Mouse (Mus musculus) frontal cortex, postnatal 10 days (tissue): Measurements from ENCODE around the gene Nqo1.

Experiments used
- DNase-seq, 2 experiments: peaks; one replicate each; pipeline ENCODE4 v3.0.0; 2022; ENCODE audit warnings: low spot score in 2 of 2, mixed read lengths in 1 of 2

Gene Nqo1

DNA sequence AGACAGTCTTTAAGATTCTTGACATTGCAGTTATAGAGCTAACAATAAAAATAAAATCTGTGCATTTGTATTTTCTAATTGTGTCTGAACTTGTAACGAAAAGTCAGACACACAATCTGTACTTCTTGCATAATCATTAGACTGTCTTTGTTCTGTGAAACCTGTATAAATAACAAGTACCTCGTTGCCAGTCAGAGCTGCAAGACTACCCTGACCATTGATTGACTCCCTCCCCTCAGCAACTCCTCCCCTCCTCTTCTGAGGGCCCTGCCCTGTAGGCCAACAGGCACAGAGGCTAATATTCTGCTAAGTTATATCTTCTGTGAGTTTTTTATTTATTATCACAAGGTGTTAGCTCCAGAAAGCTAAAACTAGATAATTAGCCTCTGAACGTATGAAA, 2.9 kb upstream of the Nqo1 start:
- DNase-seq = no peak

DNA sequence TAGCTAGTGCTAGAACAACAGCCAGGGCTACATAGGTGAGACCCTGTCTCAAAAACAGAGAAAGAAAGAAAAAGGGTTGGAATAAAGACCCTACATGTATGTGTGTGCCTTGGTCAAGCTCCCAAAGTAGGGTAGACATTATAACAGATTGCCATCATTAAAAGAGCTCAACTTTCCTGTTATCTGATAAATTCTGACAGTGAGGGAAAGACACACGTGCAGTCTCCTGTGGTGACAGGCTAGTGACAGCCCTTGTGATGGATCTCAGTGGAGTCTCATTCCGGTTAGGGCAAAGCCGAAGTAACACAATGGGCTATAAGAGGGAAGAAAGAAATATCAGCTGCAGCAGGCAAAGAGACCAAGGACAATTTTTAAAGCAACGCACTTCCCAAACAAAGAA, 1.1 kb upstream of the Nqo1 start:
- DNase-seq = no peak

DNA sequence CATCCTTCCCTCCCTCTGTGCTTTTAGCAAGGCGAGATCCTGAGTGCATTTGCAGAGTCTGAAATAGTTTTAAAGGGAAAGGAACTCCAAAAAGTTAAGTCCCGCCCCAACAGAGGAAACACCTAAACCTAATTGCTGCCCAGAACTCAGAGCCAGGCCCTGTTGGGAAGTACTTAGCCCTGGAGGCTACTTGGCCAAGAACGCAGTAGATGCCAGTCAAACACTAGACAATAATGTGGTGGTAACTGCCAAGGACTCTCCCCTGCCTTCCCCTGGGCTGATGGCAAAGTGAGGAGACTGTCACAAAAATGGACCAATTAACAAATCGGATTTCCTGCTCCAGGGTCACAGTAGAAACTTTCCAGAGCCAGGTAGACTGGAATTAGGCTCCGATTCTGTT, 1.1 kb downstream of the Nqo1 start:
- no peak for DNase-seq

DNA sequence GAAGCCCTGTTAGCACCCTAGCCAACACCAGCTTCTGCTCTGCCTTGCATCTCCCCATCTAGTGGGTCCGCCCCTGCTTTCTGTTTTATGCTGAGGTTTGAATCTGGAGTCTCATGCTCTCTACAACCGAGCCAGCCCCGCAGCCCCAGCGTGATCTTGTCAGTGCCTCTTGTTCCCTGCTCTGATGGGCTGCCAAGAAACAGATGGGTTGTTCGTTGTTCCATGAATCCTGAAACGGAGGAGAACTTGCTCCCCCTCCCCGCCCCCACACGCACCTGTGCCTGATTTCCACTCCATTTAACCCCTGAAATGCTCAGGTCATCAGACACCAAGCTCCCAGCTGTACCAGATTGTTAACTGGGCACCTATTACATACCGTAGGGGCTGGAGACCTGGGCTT, 3.5 kb downstream of the Nqo1 start:
- DNase-seq = peak in 1 of 2 experiments; percentile 15

DNA sequence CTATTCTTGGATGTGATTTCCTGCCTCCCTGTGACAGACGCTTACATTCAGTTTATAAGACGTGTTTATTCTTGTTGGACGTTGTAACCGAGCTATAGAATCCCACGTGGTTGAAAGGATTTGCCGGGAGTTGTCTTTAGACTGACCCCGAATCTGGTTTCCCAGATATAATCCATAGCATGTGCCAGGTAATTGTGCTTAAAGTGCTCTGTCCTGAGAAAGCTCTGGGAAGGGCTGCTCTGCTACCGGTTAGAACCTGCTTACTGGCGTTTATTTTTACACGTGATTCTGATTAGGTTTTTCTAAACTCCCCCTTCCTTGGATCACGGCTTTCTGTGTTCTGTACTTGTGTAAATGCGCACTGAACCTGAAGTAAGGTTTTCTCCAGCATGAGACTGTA, 5.3 kb downstream of the Nqo1 start:
- no peak for DNase-seq

DNA sequence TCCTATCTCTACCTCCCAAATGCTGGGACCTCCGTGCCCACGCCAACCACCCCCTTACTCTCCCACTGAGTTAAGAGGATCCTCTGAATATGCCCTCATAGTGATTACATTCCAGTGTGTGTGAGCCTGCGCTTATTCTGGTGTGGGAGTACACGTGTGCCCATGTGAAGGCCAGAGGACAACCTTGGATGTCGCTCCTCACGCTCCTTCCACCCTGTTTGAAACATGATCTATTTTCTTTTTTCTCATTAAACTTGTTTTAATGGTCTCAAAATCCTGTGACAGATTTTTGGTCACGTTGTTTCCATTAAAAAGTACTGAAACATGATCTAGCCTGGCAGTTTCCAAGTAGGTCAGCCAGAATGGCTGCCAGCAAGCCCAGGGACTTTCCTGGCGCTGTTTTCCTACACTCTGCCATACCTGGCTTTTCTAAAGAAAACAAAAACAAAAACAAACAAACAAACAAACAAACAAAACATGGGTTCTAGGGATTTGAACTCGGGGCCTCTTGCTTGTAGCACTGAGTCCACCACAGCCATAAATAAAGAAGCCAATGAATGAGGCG, 6.8 kb downstream of the Nqo1 start:
- DNase-seq = no peak

DNA sequence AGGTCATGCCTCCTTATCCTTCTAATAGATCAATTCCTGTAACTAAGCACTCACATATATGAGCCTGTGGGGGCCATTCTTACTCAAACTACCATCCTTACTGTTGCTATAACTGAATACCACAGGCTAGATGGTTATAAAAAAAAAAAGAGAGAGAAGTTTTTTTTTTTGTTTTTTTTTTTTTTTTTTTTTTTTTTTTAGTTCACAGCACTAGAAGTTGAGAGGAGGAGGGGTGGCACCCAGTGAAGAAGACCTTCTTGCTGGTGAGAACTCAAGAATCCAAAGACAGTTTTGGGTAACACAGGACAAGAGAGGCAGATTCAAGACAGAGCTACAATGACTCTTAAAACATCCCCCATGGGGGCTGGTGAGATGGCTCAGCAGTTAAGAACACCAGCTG, 7.6 kb downstream of the Nqo1 start:
- DNase-seq = no peak

- DNase-seq = no peak
Observed at GRCm38 (mm10) chr8:107391136-107391516, 11.9 kb downstream of the Nqo1 start.

- DNase-seq = no peak
Observed at GRCm38 (mm10) chr8:107390476-107391135, 12.4 kb downstream of the Nqo1 start.

- DNase-seq = peak; percentile 25 to 48
Observed at GRCm38 (mm10) chr8:107389557-107389956, 13.4 kb downstream of the Nqo1 start.

- DNase-seq = peak in 1 of 2 experiments; percentile 19
Observed at GRCm38 (mm10) chr8:107387861-107388260, 15.1 kb downstream of the Nqo1 start.

GRCm38 (mm10) chr8:107386642-107387041, 16.4 kb downstream of the Nqo1 start:
- no peak for DNase-seq

DNA sequence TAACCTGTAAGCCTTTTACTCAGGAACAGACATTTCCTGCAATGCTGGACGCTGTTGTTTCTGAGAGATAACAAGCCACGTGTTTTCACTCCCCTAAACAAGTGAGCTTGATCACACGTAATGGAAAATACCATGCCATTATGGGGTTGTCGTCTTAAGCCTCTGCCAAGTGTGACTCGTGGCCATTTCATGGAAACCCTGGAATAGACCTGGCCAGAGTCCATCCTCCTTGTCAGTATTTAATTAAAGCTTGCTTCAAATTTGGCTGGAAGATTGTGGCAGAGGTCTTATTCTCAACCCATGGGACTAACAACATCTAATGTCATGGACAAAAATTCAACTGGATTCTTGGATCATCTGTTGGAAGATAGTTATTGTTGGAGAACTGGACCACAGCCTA, 16.8 kb downstream of the Nqo1 start:
- DNase-seq = no peak

GRCm38 (mm10) chr8:107385063-107385462, 17.9 kb downstream of the Nqo1 start:
- no peak for DNase-seq

GRCm38 (mm10) chr8:107384651-107385050, 18.4 kb downstream of the Nqo1 start:
- no peak for DNase-seq

DNA sequence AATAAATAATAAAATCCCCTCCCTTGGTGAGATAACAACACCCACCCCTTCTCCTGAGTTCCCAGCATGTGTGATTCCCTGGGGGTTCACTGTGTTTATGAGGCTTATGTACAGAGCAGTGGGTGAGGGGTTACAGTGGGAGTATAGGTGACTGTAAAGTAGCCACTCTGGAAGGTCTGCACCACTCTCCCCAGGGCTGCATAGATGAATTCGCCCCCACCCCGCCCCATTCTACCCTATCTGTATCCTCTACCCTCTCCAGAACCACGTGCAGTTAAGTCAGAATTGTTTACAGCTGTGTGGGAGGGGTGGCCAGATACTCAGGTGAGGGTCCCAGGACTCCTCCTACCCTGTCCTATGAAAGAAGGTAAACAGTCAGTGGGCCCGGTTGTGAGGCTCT, 20.1 kb downstream of the Nqo1 start:
- no peak for DNase-seq

DNA sequence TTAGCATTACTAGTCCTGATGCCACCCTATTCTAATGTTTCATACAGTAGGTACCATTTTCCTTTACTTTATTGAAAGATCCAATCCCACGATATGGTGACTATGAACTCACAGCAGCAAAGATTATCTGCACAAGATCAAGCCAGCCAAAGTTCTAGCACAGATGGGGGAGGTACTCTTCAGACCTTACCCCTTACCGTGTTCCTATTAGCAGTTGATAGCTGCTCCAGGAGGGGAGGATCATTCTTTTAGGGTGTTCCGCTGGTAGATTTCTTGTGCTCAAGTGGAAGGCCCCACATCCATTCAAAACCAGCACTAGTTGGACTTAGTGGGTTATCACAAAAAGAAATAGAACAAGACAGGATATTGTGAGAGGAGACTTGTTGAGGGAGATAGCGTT, 21.3 kb downstream of the Nqo1 start:
- no peak for DNase-seq

DNA sequence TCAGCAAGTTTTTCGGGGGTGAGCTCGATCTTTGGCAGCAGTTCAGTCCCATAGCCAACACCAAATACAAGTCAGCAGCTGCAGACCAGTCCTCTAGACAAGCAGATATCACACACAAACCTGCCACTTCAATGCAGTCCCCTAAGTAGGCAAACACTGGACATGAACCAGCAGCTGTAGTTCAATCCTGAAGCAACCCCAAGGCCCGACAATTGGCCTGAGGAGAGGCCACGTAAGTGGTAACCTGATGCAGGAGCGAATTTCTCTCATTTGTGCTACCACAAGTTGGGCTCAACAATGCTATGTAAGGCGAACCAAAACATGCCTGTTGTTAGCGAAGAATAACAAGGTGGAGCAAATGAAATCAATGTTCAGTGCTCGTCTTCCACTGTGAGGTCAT, 22.3 kb downstream of the Nqo1 start:
- DNase-seq = no peak

- DNase-seq = no peak
Observed at GRCm38 (mm10) chr8:107377346-107377745, 25.7 kb downstream of the Nqo1 start.

- DNase-seq = no peak
Observed at GRCm38 (mm10) chr8:107370311-107370710, 32.7 kb downstream of the Nqo1 start.
